Mouse (Mus musculus) spleen, adult 2 months (tissue): Measurements from ENCODE around the gene 1700034J05Rik.

Experiments
- CTCF ChIP-seq: fragments of 200-500 bp; IDR thresholded peaks from 2 replicates; pipeline ENCODE4 v1.5.1; 2011; ENCODE audit warnings: mild to moderate bottlenecking, inconsistent platforms; ENCODE audit not compliant: insufficient read depth, insufficient read length, insufficient replicate concordance; ENCODE audit errors: extremely low read depth
- POLR2A ChIP-seq: fragments of 200-500 bp; IDR thresholded peaks from 2 replicates; pipeline ENCODE4 v1.6.1; 2011; ENCODE audit warnings: low read depth, low read length, inconsistent platforms

DNA sequence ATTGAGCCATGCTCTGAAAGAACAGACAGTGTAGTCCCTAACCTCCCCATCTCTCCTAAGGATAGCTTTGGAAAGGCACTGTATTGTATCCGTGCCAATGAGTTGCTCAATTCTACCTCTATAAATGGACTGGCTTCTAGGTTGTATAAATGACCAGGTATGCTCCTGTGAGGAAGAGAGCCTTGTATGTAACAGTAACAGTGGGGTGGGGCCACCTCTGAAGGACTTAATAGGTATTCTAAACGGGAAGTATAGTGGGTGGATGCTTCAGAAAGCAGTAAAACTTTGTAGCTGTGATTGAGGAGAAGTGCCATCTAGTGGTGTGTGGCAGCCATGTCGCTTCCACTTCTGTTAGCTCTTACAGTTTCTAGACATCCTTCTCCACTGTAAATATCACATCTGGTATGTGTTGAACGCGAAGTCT lies 24.5 kb upstream of the 1700034J05Rik start:
- TF ChIP-seq POLR2A, result no peak
- no peak for TF ChIP-seq CTCF
